Mouse (Mus musculus) heart, adult 2 months (tissue): ENCODE results near the gene D630045J12Rik.

Source experiments
- CTCF ChIP-seq: fragments of 200-600 bp; IDR thresholded peaks from 2 replicates; pipeline ENCODE4 v1.8.1; 2022; ENCODE audit warnings: antibody characterized with exemption, mild to moderate bottlenecking, moderate library complexity
- EP300 ChIP-seq: fragments of 200-500 bp; IDR thresholded peaks from 2 replicates; pipeline ENCODE4 v1.6.1; 2011; ENCODE audit warnings: low read depth, low read length, control low read depth; ENCODE audit not compliant: insufficient read depth

DNA sequence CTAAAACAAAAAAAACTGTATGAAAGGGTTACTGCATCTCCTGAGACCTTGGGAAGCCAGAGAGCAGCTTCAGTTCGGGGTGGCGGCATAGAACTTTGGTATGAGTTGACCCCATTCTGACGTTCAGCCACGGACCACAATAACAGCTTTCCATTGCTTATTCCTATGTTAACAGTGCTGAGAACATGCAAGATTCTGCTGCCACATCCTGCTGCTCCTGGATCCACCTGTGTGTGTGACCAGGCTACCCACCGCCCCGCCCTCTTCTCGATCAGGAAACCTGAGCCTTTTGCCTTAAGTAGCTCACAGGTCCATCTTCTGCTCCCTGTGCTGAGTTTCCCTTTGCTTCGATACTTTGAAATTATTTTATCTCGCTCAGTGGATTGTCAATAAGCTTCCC lies 147.9 kb downstream of the D630045J12Rik start:
- TF ChIP-seq CTCF, result no peak
- no peak for TF ChIP-seq EP300
